Mouse (Mus musculus): Measurements from ENCODE around the gene Ecd. TPM values are rescaled to one million over a fixed set of nuclear protein-coding genes. Genes with fewer than 3 reads are reported as not detected.

Gene Ecd
- polyA plus RNA-seq, 1 experiment from 2014 or later, result 56.9 TPM

- Histone ChIP-seq H3K4me1 (replicated peaks) (no peaks in the 10 kb centered on the region), H3K9ac (replicated peaks) (no peak overlapping the region), H3K36me3 (peaks cover 74% of the 10 kb centered on the region), H3K27ac (no peak overlapping the region), H3K27me3 (no peaks in the 10 kb centered on the region), H3K4me3 (replicated peaks) (no peak overlapping the region), H3K4me2 (replicated peaks) (no peak overlapping the region), H3K9me3 (no peaks in the 10 kb centered on the region)
- no peak for ATAC-seq
- 90% methylated on average over 1 of the region's 1 CpGs for WGBS
Observed at GRCm38 (mm10) chr14:20371854-20372253, 23.9 kb upstream of the Ecd start.

- no peak overlapping the region for H3K9ac ChIP-seq (replicated peaks)
- no peak overlapping the region for H3K27ac ChIP-seq
- H3K4me3 ChIP-seq (replicated peaks), result no peak overlapping the region
- H3K4me1 ChIP-seq (replicated peaks), result no peaks in the 10 kb centered on the region
- no peak for ATAC-seq
- no peaks in the 10 kb centered on the region for H3K27me3 ChIP-seq
- H3K9me3 ChIP-seq, result no peaks in the 10 kb centered on the region
- WGBS, result 91% methylated on average over 7 of the region's 7 CpGs
- peaks cover 73% of the 10 kb centered on the region for H3K36me3 ChIP-seq
- no peak overlapping the region for H3K4me2 ChIP-seq (replicated peaks)
Observed at GRCm38 (mm10) chr14:20370798-20371197, 22.9 kb upstream of the Ecd start.

GRCm38 (mm10) chr14:20368271-20368670 is 20.4 kb upstream of the Ecd start:
- no peak overlapping the region for H3K4me2 ChIP-seq (replicated peaks)
- WGBS, result 91% methylated on average over 3 of the region's 3 CpGs

GRCm38 (mm10) chr14:20363230-20363629 is 15.3 kb upstream of the Ecd start:
- H3K4me1 ChIP-seq (replicated peaks), result no peaks in the 10 kb centered on the region
- no peaks in the 10 kb centered on the region for H3K27me3 ChIP-seq
- H3K4me2 ChIP-seq (replicated peaks), result no peak overlapping the region
- no peak overlapping the region for H3K4me3 ChIP-seq (replicated peaks)
- H3K9ac ChIP-seq (replicated peaks), result no peak overlapping the region
- no peaks in the 10 kb centered on the region for H3K9me3 ChIP-seq
- H3K36me3 ChIP-seq, result peaks cover 84% of the 10 kb centered on the region
- 95% methylated on average over 4 of the region's 4 CpGs for WGBS
- no peak for ATAC-seq
- H3K27ac ChIP-seq, result no peak overlapping the region

More at GRCm38 (mm10) chr14:20368271-20368670, 20.4 kb upstream of the Ecd start:
- no peaks in the 10 kb centered on the region for H3K4me1 ChIP-seq (replicated peaks)
- no peaks in the 10 kb centered on the region for H3K27me3 ChIP-seq
- peaks cover 78% of the 10 kb centered on the region for H3K36me3 ChIP-seq
- no peak overlapping the region for H3K9ac ChIP-seq (replicated peaks)
- H3K27ac ChIP-seq, result no peak overlapping the region
- no peak for ATAC-seq
- H3K9me3 ChIP-seq, result no peaks in the 10 kb centered on the region
- H3K4me3 ChIP-seq (replicated peaks), result no peak overlapping the region

- peak; percentile 48 for ATAC-seq
- Histone ChIP-seq H3K4me3 (replicated peaks) (peak overlapping the region; percentile 82), H3K9me3 (no peaks in the 10 kb centered on the region), H3K4me1 (replicated peaks) (peaks cover 26% of the 10 kb centered on the region), H3K4me2 (replicated peaks) (peak overlapping the region; percentile 79), H3K27me3 (no peaks in the 10 kb centered on the region), H3K36me3 (peaks cover 32% of the 10 kb centered on the region), H3K27ac (peak overlapping the region; percentile 95), H3K9ac (replicated peaks) (peak overlapping the region; percentile 96)
- WGBS, result 4% methylated on average over 15 of the region's 15 CpGs
Observed at GRCm38 (mm10) chr14:20347441-20347990, 405 bp downstream of the Ecd start.

GRCm38 (mm10) chr14:20345885-20346284 is 2.0 kb downstream of the Ecd start:
- peaks cover 33% of the 10 kb centered on the region for H3K36me3 ChIP-seq
- no peak overlapping the region for H3K27ac ChIP-seq
- peaks cover 26% of the 10 kb centered on the region for H3K4me1 ChIP-seq (replicated peaks)
- 89% methylated on average over 9 of the region's 9 CpGs for WGBS
- no peak for ATAC-seq
- H3K4me3 ChIP-seq (replicated peaks), result no peak overlapping the region
- H3K9ac ChIP-seq (replicated peaks), result no peak overlapping the region
- H3K27me3 ChIP-seq, result no peaks in the 10 kb centered on the region
- H3K9me3 ChIP-seq, result no peaks in the 10 kb centered on the region
- H3K4me2 ChIP-seq (replicated peaks), result no peak overlapping the region

- peaks cover 60% of the 10 kb centered on the region for H3K36me3 ChIP-seq
- WGBS, result 85% methylated on average over 7 of the region's 7 CpGs
Observed at GRCm38 (mm10) chr14:20340866-20341265, 7.1 kb downstream of the Ecd start.

GRCm38 (mm10) chr14:20340149-20340548 is 7.8 kb downstream of the Ecd start:
- 84% methylated on average over 8 of the region's 8 CpGs for WGBS
- Histone ChIP-seq H3K9ac (replicated peaks) (no peak overlapping the region), H3K27ac (no peak overlapping the region), H3K36me3 (peaks cover 60% of the 10 kb centered on the region), H3K4me2 (replicated peaks) (no peak overlapping the region), H3K4me3 (replicated peaks) (no peak overlapping the region), H3K4me1 (replicated peaks) (no peaks in the 10 kb centered on the region), H3K27me3 (no peaks in the 10 kb centered on the region), H3K9me3 (no peaks in the 10 kb centered on the region)
- no peak for ATAC-seq

More at GRCm38 (mm10) chr14:20340866-20341265, 7.1 kb downstream of the Ecd start:
- H3K9me3 ChIP-seq, result no peaks in the 10 kb centered on the region
- no peaks in the 10 kb centered on the region for H3K27me3 ChIP-seq
- 0 out of 2 replicates have a peak, but pooled peaks cover 1% of the 10 kb centered on the region for H3K4me1 ChIP-seq (replicated peaks)
- no peak overlapping the region for H3K9ac ChIP-seq (replicated peaks)
- no peak overlapping the region for H3K4me3 ChIP-seq (replicated peaks)
- no peak overlapping the region for H3K4me2 ChIP-seq (replicated peaks)
- ATAC-seq, result no peak
- no peak overlapping the region for H3K27ac ChIP-seq

GRCm38 (mm10) chr14:20339415-20339814 is 8.5 kb downstream of the Ecd start:
- H3K27me3 ChIP-seq, result no peaks in the 10 kb centered on the region
- H3K36me3 ChIP-seq, result peaks cover 62% of the 10 kb centered on the region
- no peaks in the 10 kb centered on the region for H3K4me1 ChIP-seq (replicated peaks)
- no peak overlapping the region for H3K4me3 ChIP-seq (replicated peaks)
- no peak overlapping the region for H3K27ac ChIP-seq
- H3K9ac ChIP-seq (replicated peaks), result no peak overlapping the region
- ATAC-seq, result no peak
- WGBS, result 96% methylated on average over 5 of the region's 5 CpGs
- H3K4me2 ChIP-seq (replicated peaks), result no peak overlapping the region
- no peaks in the 10 kb centered on the region for H3K9me3 ChIP-seq

GRCm38 (mm10) chr14:20331316-20331715 is 16.6 kb downstream of the Ecd start:
- no peaks in the 10 kb centered on the region for H3K9me3 ChIP-seq
- H3K4me3 ChIP-seq (replicated peaks), result no peak overlapping the region
- WGBS, result 96% methylated on average over 4 of the region's 4 CpGs
- no peak for ATAC-seq
- no peak overlapping the region for H3K4me2 ChIP-seq (replicated peaks)
- no peak overlapping the region for H3K27ac ChIP-seq
- no peaks in the 10 kb centered on the region for H3K4me1 ChIP-seq (replicated peaks)
- no peaks in the 10 kb centered on the region for H3K27me3 ChIP-seq
- peaks cover 89% of the 10 kb centered on the region for H3K36me3 ChIP-seq
- no peak overlapping the region for H3K9ac ChIP-seq (replicated peaks)

- Histone ChIP-seq H3K4me2 (replicated peaks) (no peak overlapping the region), H3K9me3 (no peaks in the 10 kb centered on the region), H3K9ac (replicated peaks) (no peak overlapping the region), H3K27me3 (no peaks in the 10 kb centered on the region), H3K4me3 (replicated peaks) (no peak overlapping the region), H3K4me1 (replicated peaks) (no peaks in the 10 kb centered on the region), H3K27ac (no peak overlapping the region), H3K36me3 (peaks cover 86% of the 10 kb centered on the region)
- no peak for ATAC-seq
- 80% methylated on average over 9 of the region's 9 CpGs for WGBS
Observed at GRCm38 (mm10) chr14:20328474-20328873, 19.4 kb downstream of the Ecd start.

- no peak overlapping the region for H3K4me3 ChIP-seq (replicated peaks)
- 98% methylated on average over 9 of the region's 9 CpGs for WGBS
- no peak for ATAC-seq
- H3K9me3 ChIP-seq, result no peaks in the 10 kb centered on the region
- no peak overlapping the region for H3K9ac ChIP-seq (replicated peaks)
- no peaks in the 10 kb centered on the region for H3K4me1 ChIP-seq (replicated peaks)
- H3K27me3 ChIP-seq, result no peaks in the 10 kb centered on the region
- H3K4me2 ChIP-seq (replicated peaks), result no peak overlapping the region
- H3K27ac ChIP-seq, result no peak overlapping the region
- peaks cover 82% of the 10 kb centered on the region for H3K36me3 ChIP-seq
Observed at GRCm38 (mm10) chr14:20324196-20324595, 23.7 kb downstream of the Ecd start.

- H3K9ac ChIP-seq (replicated peaks), result no peak overlapping the region
- H3K4me3 ChIP-seq (replicated peaks), result no peak overlapping the region
- no peaks in the 10 kb centered on the region for H3K4me1 ChIP-seq (replicated peaks)
- H3K4me2 ChIP-seq (replicated peaks), result no peak overlapping the region
- H3K36me3 ChIP-seq, result peaks cover 52% of the 10 kb centered on the region
- no peak overlapping the region for H3K27ac ChIP-seq
- WGBS, result 74% methylated on average over 3 of the region's 3 CpGs
- no peaks in the 10 kb centered on the region for H3K27me3 ChIP-seq
- ATAC-seq, result no peak
- H3K9me3 ChIP-seq, result no peaks in the 10 kb centered on the region
Observed at GRCm38 (mm10) chr14:20319420-20319819, 28.5 kb downstream of the Ecd start.
